Mouse (Mus musculus): Measurements from ENCODE around the gene Cables2.

DNA sequence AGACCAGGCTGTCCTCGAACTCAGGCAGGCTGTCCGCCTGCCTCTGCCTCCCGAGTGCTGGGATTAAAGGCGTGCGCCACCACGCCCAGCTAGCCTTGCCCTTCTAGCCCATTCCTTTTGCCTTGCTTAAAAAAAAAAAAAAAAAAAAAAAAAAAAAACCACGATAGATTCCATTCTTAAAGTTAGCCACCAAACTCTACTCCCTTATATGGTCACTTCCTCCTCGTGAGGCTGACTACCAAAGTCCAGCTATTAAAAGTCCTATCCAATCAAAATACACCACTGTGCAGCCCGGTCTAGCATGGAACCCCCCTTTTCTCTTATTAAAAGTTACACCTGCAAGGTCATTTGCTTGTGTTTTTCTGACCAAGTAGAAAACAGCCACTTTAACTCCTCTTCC lies 17.6 kb downstream of the Cables2 start:
- TF ChIP-seq POLR2A (IDR thresholded peaks at IDR 0.05; ENCODE audit: insufficient read depth, low read depth, low read length): no peak
- TF ChIP-seq CTCF (IDR thresholded peaks at IDR 0.05): no peak
